Mouse (Mus musculus) lung, postnatal 0 days (tissue): ENCODE measurements at regions not wholly inside any gene's neighbourhood (a gene's known extent, or its start where the extent isn't known, plus 50 kb on each side); places are given as distances from the start of the nearest gene placed in this dataset.
"Not testable (repeated sequence)": the region's sequence is repeated elsewhere in the genome, so short reads cannot be mapped to it uniquely, and the experiment has no call there.

Experiments
- ATAC-seq: fragments of 200-750 bp; cut with Nextera tagmentation; 2 replicates; pipeline ENCODE4 v1.8.0; 2017; ENCODE audit warnings: moderate library complexity
- DNase-seq: peaks from one replicate; pipeline ENCODE4 v3.0.0-alpha.2; 2016; ENCODE audit warnings: low spot score
- H3K27ac ChIP-seq: fragments of 300-500 bp; sonication (generic); 2 replicates; pipeline ENCODE4 v1.5.1; 2014; ENCODE audit warnings: antibody characterized with exemption, mild to moderate bottlenecking, low read length, mixed read lengths
- H3K27me3 ChIP-seq: fragments of 300-500 bp; sonication (generic); replicated peaks from 2 replicates; pipeline ENCODE4 v1.6.1; 2014; ENCODE audit warnings: low read length, mixed read lengths; ENCODE audit not compliant: insufficient read depth
- H3K36me3 ChIP-seq: fragments of 300-500 bp; sonication (generic); 2 replicates; pipeline ENCODE4 v1.6.1; 2014; ENCODE audit warnings: low read length, mixed read lengths; ENCODE audit not compliant: insufficient read depth
- H3K4me1 ChIP-seq: fragments of 300-500 bp; sonication (generic); 2 replicates; pipeline ENCODE4 v1.6.1; 2014; ENCODE audit warnings: antibody characterized with exemption, low read depth, low read length, mixed read lengths; ENCODE audit not compliant: insufficient read depth
- H3K4me2 ChIP-seq: fragments of 300-500 bp; sonication (generic); replicated peaks from 2 replicates; pipeline ENCODE4 v1.6.1; 2014; ENCODE audit warnings: low read depth, mild to moderate bottlenecking, low read length, moderate library complexity, mixed read lengths
- H3K4me3 ChIP-seq: fragments of 300-500 bp; sonication (generic); 2 replicates; pipeline ENCODE4 v1.5.1; 2014; ENCODE audit warnings: low read depth, low read length
- H3K9ac ChIP-seq: fragments of 300-500 bp; sonication (generic); replicated peaks from 2 replicates; pipeline ENCODE4 v1.6.1; 2014; ENCODE audit warnings: low read depth, mild to moderate bottlenecking
- H3K9me3 ChIP-seq: fragments of 300-500 bp; sonication (generic); 2 replicates; pipeline ENCODE4 v1.6.1; 2016; ENCODE audit warnings: low read length, mixed read lengths
- WGBS: fragments of 180-500 bp; shearing (Covaris S2); extraction: QIAGEN DNeasy Blood & Tissue Kit; methylation state at CpG from one replicate; pipeline ENCODE4 v1.1.7; 2014; 5-methylcytosine and 5-hydroxymethylcytosine counted together

- ATAC-seq, DNase-seq, H3K9ac ChIP-seq, H3K27ac ChIP-seq, H3K4me3 ChIP-seq, H3K27me3 ChIP-seq, H3K4me2 ChIP-seq, H3K36me3 ChIP-seq, H3K9me3 ChIP-seq, H3K4me1 ChIP-seq: not testable (repeated sequence)
- WGBS: 46% methylated on average over 3 of the region's 3 CpGs
Measured at GRCm38 (mm10) chr12:22951956-22952355, 828.1 kb downstream of the Gm10330 start.

- H3K9me3 ChIP-seq, H3K4me1 ChIP-seq, H3K36me3 ChIP-seq, ATAC-seq, H3K27ac ChIP-seq, H3K27me3 ChIP-seq, H3K9ac ChIP-seq: not testable (repeated sequence)
- Histone ChIP-seq H3K4me3 (peak overlapping the region; percentile 27), H3K4me2 (peak overlapping the region; percentile 52)
- WGBS: 2% methylated on average over 28 of the region's 53 CpGs
- DNase-seq: peak; percentile 3
Measured at GRCm38 (mm10) chr12:22906156-22906555, 873.9 kb downstream of the Gm10330 start.
